In genomic region chr19:41109991-41110390, GRCm38 (mm10) we compare ENCODE assay signal across 37 mouse cellular contexts. TPM values are rescaled to one million over a fixed set of nuclear protein-coding genes. Genes with fewer than 3 reads are reported as not detected.
"Had no signal": no experiment of that assay in that cellular context is flagged by ENCODE, and none has a peak within 500 bp of the region (broad histone marks: within the 10 kb centered on the region; RNA-seq: fewer than 3 reads in every experiment).

No protein-coding gene starts in this region.

- H3K9ac ChIP-seq: heart, embryonic 13.5 days; heart, embryonic 15.5 days; hindbrain, embryonic 13.5 days; hindbrain, embryonic 15.5 days; kidney, embryonic 15.5 days; limb, embryonic 13.5 days; limb, embryonic 15.5 days; liver, embryonic 12.5 days; liver, embryonic 14.5 days had no signal

- ATAC-seq: intestine, embryonic 16.5 days; liver, embryonic 12.5 days had no signal

- H3K27me3 ChIP-seq: liver, embryonic 12.5 days had no signal

- H3K27ac ChIP-seq: heart, adult 2 months; heart, embryonic 13.5 days; heart, embryonic 15.5 days; hindbrain, embryonic 13.5 days; hindbrain, embryonic 15.5 days; hindbrain, postnatal 0 days; kidney, embryonic 15.5 days; kidney, postnatal 0 days; limb, embryonic 13.5 days; limb, embryonic 15.5 days; liver, embryonic 12.5 days; liver, embryonic 14.5 days had no signal

- H3K9me3 ChIP-seq: heart, embryonic 13.5 days; heart, embryonic 15.5 days; hindbrain, embryonic 13.5 days; hindbrain, embryonic 15.5 days; kidney, embryonic 15.5 days; limb, embryonic 13.5 days; limb, embryonic 15.5 days; liver, embryonic 12.5 days had no signal

- H3K36me3 ChIP-seq: heart, embryonic 13.5 days; heart, embryonic 15.5 days; hindbrain, embryonic 13.5 days; hindbrain, embryonic 15.5 days; kidney, embryonic 15.5 days; limb, embryonic 13.5 days; limb, embryonic 15.5 days; liver, embryonic 12.5 days had no signal

- DNase-seq: gastrocnemius, postnatal 14 days; gastrocnemius, postnatal 36 days; heart, adult 11 months; heart, adult 2 months; heart, postnatal 36 days; kidney, adult 11 months; kidney, adult 2 months; kidney, adult 9 months; kidney, postnatal 14 days; kidney, postnatal 36 days; layer of hippocampus, adult 9-11 months; layer of hippocampus, postnatal 36 days had no signal

- H3K4me3 ChIP-seq: heart, adult 2 months; heart, embryonic 13.5 days; heart, embryonic 15.5 days; hindbrain, embryonic 13.5 days; hindbrain, embryonic 15.5 days; kidney, embryonic 15.5 days; limb, embryonic 13.5 days; limb, embryonic 15.5 days; liver, embryonic 12.5 days had no signal

- H3K4me2 ChIP-seq: heart, embryonic 11.5 days; heart, embryonic 13.5 days; heart, embryonic 15.5 days; hindbrain, embryonic 13.5 days; kidney, embryonic 15.5 days; limb, embryonic 13.5 days; limb, embryonic 15.5 days; liver, embryonic 12.5 days had no signal

- H3K4me1 ChIP-seq: heart, embryonic 13.5 days; heart, embryonic 15.5 days; liver, embryonic 12.5 days had no signal

RNA-seq across cellular contexts. Expression of gene Opalin, which starts 33.1 kb away (rescaled TPM):
- total RNA-seq: gastrocnemius, adult 18-20 months; gastrocnemius, adult 8-10 months; gastrocnemius, postnatal 14 days; gastrocnemius, postnatal 36 days; heart, adult 2 months; heart, postnatal 14 days; heart, postnatal 36 days; hematopoietic stem cell, adult 5-6 weeks; hindbrain, postnatal 0 days; liver, adult 2 months had no signal
- polyA plus RNA-seq: gonadal fat pad, adult 2 months; heart, adult 2 months; heart, embryonic 15.5 days; heart, postnatal 0 days; hindbrain, embryonic 11.5 days; hindbrain, embryonic 13.5 days; hindbrain, embryonic 15.5 days; hindbrain, postnatal 0 days; intestine, embryonic 14.5 days; intestine, embryonic 16.5 days; kidney, adult 2 months; kidney, embryonic 15.5 days; kidney, postnatal 0 days; large intestine, adult 2 months; limb, embryonic 11.5 days; limb, embryonic 13.5 days; limb, embryonic 15.5 days; liver, adult 2 months; liver, embryonic 12.5 days; liver, embryonic 14.5 days; liver, embryonic 16.5 days had no signal
